Mouse (Mus musculus): Measurements from ENCODE around the gene Olfr90. TPM values are rescaled to one million over a fixed set of nuclear protein-coding genes. Genes with fewer than 3 reads are reported as not detected.

The Olfr90 gene
- polyA plus RNA-seq, 1 experiment from 2014 or later = 0.08 TPM

DNA sequence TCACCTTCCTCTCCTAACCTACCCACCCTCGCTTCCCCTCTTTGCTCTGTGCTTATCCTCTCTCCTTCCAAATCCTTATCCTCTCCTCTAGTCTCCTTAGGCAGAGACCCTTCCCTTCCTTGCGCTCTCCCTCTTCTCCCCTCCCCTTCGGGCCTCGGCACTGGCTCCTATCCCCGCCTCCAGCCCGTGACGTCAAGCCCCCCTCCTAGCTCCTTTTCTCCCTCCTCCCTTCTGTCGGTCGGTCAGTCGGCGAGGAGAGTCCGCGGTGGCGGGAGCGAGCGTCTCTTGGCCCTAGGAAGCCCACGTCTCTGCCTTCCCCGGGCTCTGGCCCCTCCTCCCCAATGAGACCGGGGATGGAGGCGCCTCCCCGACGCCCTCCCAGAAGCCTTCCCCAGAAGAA, 37.9 kb downstream of the Olfr90 start:
- H3K27ac ChIP-seq = peak overlapping the region; percentile 90
- WGBS = under 1% methylated on average over 22 of the region's 22 CpGs
- H3K36me3 ChIP-seq = peaks cover 25% of the 10 kb centered on the region
- H3K4me1 ChIP-seq (replicated peaks) = peaks cover 63% of the 10 kb centered on the region
- DNase-seq (ENCODE audit: low spot score) = peak; percentile 90
- H3K4me3 ChIP-seq = peak overlapping the region; percentile 81
- peaks cover 34% of the 10 kb centered on the region for H3K27me3 ChIP-seq (ENCODE audit: insufficient read depth, poor library complexity, severe bottlenecking)
- H3K9me3 ChIP-seq = no peaks in the 10 kb centered on the region

GRCm38 (mm10) chr17:37049570-37050310, 38.6 kb downstream of the Olfr90 start:
- Histone ChIP-seq H3K4me1 (replicated peaks) (peaks cover 66% of the 10 kb centered on the region), H3K4me3 (peak overlapping the region; percentile 81), H3K36me3 (peaks cover 18% of the 10 kb centered on the region), H3K9me3 (no peaks in the 10 kb centered on the region), H3K27me3 (ENCODE audit: insufficient read depth, poor library complexity, severe bottlenecking) (peaks cover 34% of the 10 kb centered on the region), H3K27ac (peak overlapping the region; percentile 90)
- DNase-seq (ENCODE audit: low spot score) = peak; percentile 77
- 1% methylated on average over 39 of the region's 39 CpGs for WGBS

DNA sequence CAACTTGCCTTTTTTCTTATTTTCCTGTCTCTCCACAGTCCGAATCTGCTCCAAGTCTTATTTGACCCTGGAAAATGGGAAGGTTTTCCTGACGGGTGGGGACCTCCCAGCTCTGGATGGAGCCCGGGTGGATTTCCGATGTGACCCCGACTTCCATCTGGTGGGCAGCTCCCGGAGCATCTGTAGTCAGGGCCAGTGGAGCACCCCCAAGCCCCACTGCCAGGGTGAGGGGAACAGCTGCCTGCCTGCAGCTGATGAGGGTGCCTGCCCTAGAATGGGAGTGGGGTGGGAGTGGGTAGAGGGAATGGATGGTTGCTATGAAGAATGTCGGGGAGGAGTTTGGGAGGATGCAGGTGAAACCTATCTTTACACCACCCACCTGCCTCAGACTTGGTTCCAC, 39.9 kb downstream of the Olfr90 start:
- peaks cover 66% of the 10 kb centered on the region for H3K4me1 ChIP-seq (replicated peaks)
- no peak for DNase-seq (ENCODE audit: low spot score)
- H3K9me3 ChIP-seq = no peaks in the 10 kb centered on the region
- 0 out of 2 replicates have a peak, but pooled peaks cover 5% of the 10 kb centered on the region for H3K36me3 ChIP-seq
- WGBS = 54% methylated on average over 7 of the region's 7 CpGs
- H3K27ac ChIP-seq = no peak overlapping the region
- no peak overlapping the region; the same call in 1 of the 2 replicates for H3K4me3 ChIP-seq
- peaks cover 34% of the 10 kb centered on the region for H3K27me3 ChIP-seq (ENCODE audit: insufficient read depth, poor library complexity, severe bottlenecking)

GRCm38 (mm10) chr17:37047981-37048380, 40.3 kb downstream of the Olfr90 start:
- H3K4me3 ChIP-seq = no peak overlapping the region

DNA sequence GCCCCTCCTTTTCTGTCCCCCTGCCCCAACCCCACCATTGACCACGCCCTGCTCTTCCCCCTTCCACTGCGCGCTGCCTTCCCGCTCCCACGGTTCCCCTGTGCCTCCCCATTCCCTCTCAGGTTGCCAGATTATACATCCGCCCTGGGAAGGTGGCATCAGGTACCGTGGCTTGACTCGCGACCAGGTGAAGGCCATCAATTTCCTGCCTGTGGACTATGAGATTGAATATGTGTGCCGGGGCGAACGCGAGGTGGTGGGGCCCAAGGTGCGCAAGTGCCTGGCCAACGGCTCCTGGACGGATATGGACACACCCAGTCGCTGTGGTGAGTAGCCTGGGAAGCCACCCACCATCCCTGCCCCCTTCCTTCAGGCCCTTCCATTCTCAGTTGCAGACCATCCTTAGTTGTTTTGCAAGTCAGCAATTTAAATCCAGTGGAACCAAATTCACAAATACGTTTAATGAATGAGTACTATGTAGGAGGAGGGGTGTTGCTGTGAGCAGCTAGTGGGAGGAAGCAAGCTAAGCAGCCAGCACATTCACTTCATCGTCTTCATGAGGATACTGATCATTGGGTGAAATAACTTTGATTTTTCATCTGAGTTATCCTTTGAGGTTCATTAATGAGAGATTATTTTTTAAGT, 40.8 kb downstream of the Olfr90 start:
- no peaks in the 10 kb centered on the region for H3K36me3 ChIP-seq
- WGBS = 14% methylated on average over 19 of the region's 19 CpGs
- peak overlapping the region; percentile 92 for H3K4me3 ChIP-seq
- DNase-seq (ENCODE audit: low spot score) = no peak
- H3K9me3 ChIP-seq = no peaks in the 10 kb centered on the region
- H3K27me3 ChIP-seq (ENCODE audit: insufficient read depth, poor library complexity, severe bottlenecking) = peaks cover 34% of the 10 kb centered on the region
- peaks cover 61% of the 10 kb centered on the region for H3K4me1 ChIP-seq (replicated peaks)
- H3K27ac ChIP-seq = no peak overlapping the region

More at GRCm38 (mm10) chr17:37047981-37048380, 40.3 kb downstream of the Olfr90 start:
- Histone ChIP-seq H3K9me3 (no peaks in the 10 kb centered on the region), H3K27ac (no peak overlapping the region), H3K36me3 (0 out of 2 replicates have a peak, but pooled peaks cover 4% of the 10 kb centered on the region), H3K27me3 (ENCODE audit: insufficient read depth, poor library complexity, severe bottlenecking) (peaks cover 34% of the 10 kb centered on the region), H3K4me1 (replicated peaks) (peaks cover 64% of the 10 kb centered on the region)
- DNase-seq (ENCODE audit: low spot score) = no peak
- WGBS = 31% methylated on average over 3 of the region's 3 CpGs

DNA sequence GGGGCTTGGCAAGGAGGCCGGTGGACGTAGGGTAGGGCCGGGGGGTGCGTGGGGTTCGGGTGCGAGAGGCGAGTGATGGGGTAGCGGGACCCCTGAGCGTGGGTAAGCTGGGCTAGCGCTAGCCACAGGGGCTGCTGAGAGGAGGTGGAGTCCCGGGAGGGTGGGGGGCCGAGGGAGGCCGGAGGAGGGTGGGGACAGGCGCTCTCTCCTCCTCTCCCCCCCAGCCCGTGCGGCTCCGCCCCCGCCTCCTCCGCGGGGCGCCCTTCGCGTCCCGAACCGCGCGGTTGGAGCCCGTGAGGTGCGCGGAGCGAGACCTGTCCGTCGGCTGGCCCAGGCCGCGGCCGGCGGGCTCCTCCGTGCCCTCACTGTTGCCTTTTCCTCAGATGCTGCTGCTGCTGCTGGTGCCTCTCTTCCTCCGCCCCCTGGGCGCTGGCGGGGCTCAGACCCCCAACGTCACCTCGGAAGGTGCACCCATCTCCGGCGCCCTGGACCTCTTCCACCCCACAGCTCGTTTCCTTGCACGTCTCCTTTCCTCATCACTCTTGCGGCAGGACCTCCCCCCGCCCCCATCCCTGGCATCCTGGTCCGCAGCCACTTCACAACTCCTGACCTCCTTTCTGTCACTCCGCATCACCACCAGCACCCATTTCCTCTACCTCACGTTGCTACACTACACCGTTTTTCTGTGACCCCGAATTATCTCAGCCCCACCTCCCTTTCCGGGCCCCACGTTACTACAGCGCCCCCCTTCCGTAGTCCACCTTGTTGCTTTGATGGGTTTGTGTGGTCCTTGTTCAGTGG, 41.8 kb downstream of the Olfr90 start:
- Histone ChIP-seq H3K27ac (peak overlapping the region; percentile 96), H3K27me3 (ENCODE audit: insufficient read depth, poor library complexity, severe bottlenecking) (peaks cover 34% of the 10 kb centered on the region), H3K36me3 (no peaks in the 10 kb centered on the region), H3K4me3 (peak overlapping the region; percentile 92), H3K4me1 (replicated peaks) (peaks cover 56% of the 10 kb centered on the region), H3K9me3 (no peaks in the 10 kb centered on the region)
- WGBS = 1% methylated on average over 46 of the region's 58 CpGs
- DNase-seq (ENCODE audit: low spot score) = peak; percentile 71

DNA sequence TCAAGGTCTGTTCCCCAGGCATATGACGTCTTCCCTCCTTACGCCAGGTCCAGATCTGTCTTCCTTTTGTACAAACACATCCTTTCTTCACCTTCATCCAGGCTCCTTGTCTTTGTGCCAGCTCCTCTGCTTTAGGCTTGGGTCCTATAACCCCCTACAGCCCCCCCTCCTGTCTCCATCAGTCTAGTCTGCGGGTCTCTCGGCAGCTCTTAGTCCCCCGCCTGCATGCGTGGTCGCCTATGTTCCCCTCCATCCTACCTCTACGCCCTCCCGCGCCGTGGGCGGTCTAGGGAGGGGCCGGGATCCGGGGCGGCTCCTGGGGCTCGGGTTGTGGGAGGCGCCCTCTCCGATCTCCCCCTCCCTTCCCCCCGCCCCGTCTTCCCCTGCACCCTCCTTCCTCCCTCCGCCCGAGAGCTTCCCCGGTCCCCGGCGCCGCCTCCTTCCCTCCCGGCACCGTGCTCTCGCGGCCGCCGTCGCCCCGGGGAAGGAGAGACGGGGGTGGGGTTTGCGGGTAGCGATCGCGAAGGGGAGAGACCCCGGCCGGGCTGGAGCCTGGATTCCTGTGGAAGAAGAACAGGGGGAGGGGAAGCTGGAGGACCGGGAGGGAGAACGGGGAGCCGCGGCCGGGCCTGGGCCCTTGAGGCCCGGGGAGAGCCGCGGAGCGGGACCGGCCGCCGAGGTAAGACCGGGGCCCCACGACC, 42.5 kb downstream of the Olfr90 start, which contains the start of gene Gabbr1:
Gabbr1 (plus strand) TSS at position 356 of the 701 bp plus-strand sequence.
- Histone ChIP-seq H3K9me3 (no peaks in the 10 kb centered on the region), H3K27ac (peak within 1 kb of the TSS; percentile 96), H3K4me1 (replicated peaks) (peaks cover 48% of the 10 kb centered on the region), H3K4me3 (peak within 1 kb of the TSS; percentile 92), H3K36me3 (no peaks in the 10 kb centered on the region), H3K27me3 (ENCODE audit: insufficient read depth, poor library complexity, severe bottlenecking) (peaks cover 34% of the 10 kb centered on the region)
- peak; percentile 83 for DNase-seq (ENCODE audit: low spot score)
- WGBS = under 1% methylated on average over 40 of the region's 55 CpGs

GRCm38 (mm10) chr17:37044651-37045244, 43.6 kb downstream of the Olfr90 start:
- peak overlapping the region; percentile 92 for H3K4me3 ChIP-seq
- WGBS = 84% methylated on average over 7 of the region's 7 CpGs
- no peaks in the 10 kb centered on the region for H3K36me3 ChIP-seq
- H3K27me3 ChIP-seq (ENCODE audit: insufficient read depth, poor library complexity, severe bottlenecking) = peaks cover 33% of the 10 kb centered on the region
- no peaks in the 10 kb centered on the region for H3K9me3 ChIP-seq
- H3K27ac ChIP-seq = peak overlapping the region; percentile 96; the same call in 1 of the 2 replicates
- H3K4me1 ChIP-seq (replicated peaks) = peaks cover 40% of the 10 kb centered on the region
- no peak for DNase-seq (ENCODE audit: low spot score)

DNA sequence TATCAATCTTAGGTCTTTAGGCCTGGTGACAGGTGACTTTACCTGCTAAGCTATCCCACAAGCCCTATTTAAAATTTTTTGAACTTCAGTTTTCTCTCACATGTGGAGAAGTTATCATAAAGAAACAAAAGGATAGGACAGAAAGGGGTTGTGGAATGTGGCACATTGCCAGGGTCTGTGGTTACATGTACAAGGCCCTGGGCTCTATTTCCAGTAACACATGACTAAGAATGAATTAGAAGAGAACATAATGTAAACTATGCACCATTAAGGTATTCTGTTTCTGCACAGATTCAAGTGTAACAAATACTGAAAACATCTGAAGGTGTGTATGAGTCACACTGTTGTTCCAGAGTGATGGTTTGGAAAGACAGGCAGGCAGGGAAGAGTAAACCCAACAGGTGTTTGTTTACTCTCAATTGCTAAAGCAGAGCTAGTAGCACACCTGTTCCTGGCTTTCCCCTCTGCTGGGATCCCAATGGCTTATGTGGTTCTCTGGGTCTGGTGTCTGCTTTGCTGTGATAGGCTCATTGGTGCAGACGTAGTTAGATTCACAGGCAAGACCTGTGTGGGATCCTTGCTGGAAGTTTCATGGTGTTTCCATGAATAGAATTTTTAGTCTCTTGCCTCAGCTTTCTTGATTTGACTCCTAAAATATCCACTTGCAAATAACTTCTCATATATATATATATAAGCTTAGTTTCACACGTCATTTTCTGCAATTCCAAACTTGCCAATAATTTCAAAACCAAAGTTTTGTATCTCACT, 49.0 kb downstream of the Olfr90 start:
- no peaks in the 10 kb centered on the region for H3K36me3 ChIP-seq
- H3K9me3 ChIP-seq = no peaks in the 10 kb centered on the region
- 75% methylated on average over 2 of the region's 2 CpGs for WGBS
- H3K27me3 ChIP-seq (ENCODE audit: insufficient read depth, poor library complexity, severe bottlenecking) = no peaks in the 10 kb centered on the region
- no peak overlapping the region for H3K27ac ChIP-seq
- no peaks in the 10 kb centered on the region for H3K4me1 ChIP-seq (replicated peaks)
- no peak overlapping the region for H3K4me3 ChIP-seq
- DNase-seq (ENCODE audit: low spot score) = no peak
